Mouse (Mus musculus): ENCODE data around the gene Acpp. TPM values are rescaled to one million over a fixed set of nuclear protein-coding genes. Genes with fewer than 3 reads are reported as not detected.
A peak's percentile ranks its signal among the peaks of the same experiment; 100 is the strongest.

The Acpp gene
- polyA plus RNA-seq, 1 experiment from 2014 or later = 9.8 TPM

- no peak overlapping the region for H3K4me3 ChIP-seq (ENCODE audit: low read depth, low read length)
- no peak overlapping the region for H3K27ac ChIP-seq (replicated peaks)
- no peaks in the 10 kb centered on the region for H3K9me3 ChIP-seq (ENCODE audit: control insufficient read depth, low read length)
- WGBS = 70% methylated on average over 17 of the region's 17 CpGs
- no peaks in the 10 kb centered on the region for H3K36me3 ChIP-seq (ENCODE audit: control insufficient read depth, insufficient read depth, low read length)
- H3K27me3 ChIP-seq (ENCODE audit: control insufficient read depth, insufficient read depth, low read length) = no peaks in the 10 kb centered on the region
- H3K4me2 ChIP-seq (replicated peaks; ENCODE audit: low read depth) = no peak overlapping the region
- no peaks in the 10 kb centered on the region for H3K4me1 ChIP-seq (replicated peaks; ENCODE audit: control insufficient read depth, insufficient read depth)
- ATAC-seq (ENCODE audit: low FRiP score, low TSS enrichment) (no peak), DNase-seq (ENCODE audit: low spot score) (no peak)
- H3K9ac ChIP-seq (ENCODE audit: low read length) = no peak overlapping the region
- TF ChIP-seq EP300 (optimal IDR thresholded peaks at IDR 0.05) (no peak), CTCF (IDR thresholded peaks at IDR 0.05; ENCODE audit: low read depth) (no peak)
These were observed 62.3 kb downstream of the Acpp start for GRCm38 (mm10) chr9:104275084-104275785.

GRCm38 (mm10) chr9:104272057-104272456, 65.5 kb downstream of the Acpp start:
- DNase-seq (ENCODE audit: low spot score) (no peak), ATAC-seq (ENCODE audit: low FRiP score, low TSS enrichment) (no peak)
- Histone ChIP-seq H3K4me3 (ENCODE audit: low read depth, low read length) (no peak overlapping the region), H3K36me3 (ENCODE audit: control insufficient read depth, insufficient read depth, low read length) (no peaks in the 10 kb centered on the region), H3K27ac (replicated peaks) (no peak overlapping the region), H3K9ac (ENCODE audit: low read length) (no peak overlapping the region), H3K9me3 (ENCODE audit: control insufficient read depth, low read length) (no peaks in the 10 kb centered on the region), H3K4me1 (replicated peaks; ENCODE audit: control insufficient read depth, insufficient read depth) (no peaks in the 10 kb centered on the region), H3K27me3 (ENCODE audit: control insufficient read depth, insufficient read depth, low read length) (no peaks in the 10 kb centered on the region), H3K4me2 (replicated peaks; ENCODE audit: low read depth) (no peak overlapping the region)
- TF ChIP-seq EP300 (optimal IDR thresholded peaks at IDR 0.05) (no peak), CTCF (IDR thresholded peaks at IDR 0.05; ENCODE audit: low read depth) (no peak)
- 67% methylated on average over 4 of the region's 4 CpGs for WGBS

- ATAC-seq (ENCODE audit: low FRiP score, low TSS enrichment) (no peak), DNase-seq (ENCODE audit: low spot score) (no peak)
- no peak overlapping the region for H3K27ac ChIP-seq (replicated peaks)
- no peaks in the 10 kb centered on the region for H3K9me3 ChIP-seq (ENCODE audit: control insufficient read depth, low read length)
- H3K4me2 ChIP-seq (replicated peaks; ENCODE audit: low read depth) = no peak overlapping the region
- no peaks in the 10 kb centered on the region for H3K27me3 ChIP-seq (ENCODE audit: control insufficient read depth, insufficient read depth, low read length)
- H3K4me1 ChIP-seq (replicated peaks; ENCODE audit: control insufficient read depth, insufficient read depth) = no peaks in the 10 kb centered on the region
- no peaks in the 10 kb centered on the region for H3K36me3 ChIP-seq (ENCODE audit: control insufficient read depth, insufficient read depth, low read length)
- WGBS = 56% methylated on average over 4 of the region's 4 CpGs
- H3K4me3 ChIP-seq (ENCODE audit: low read depth, low read length) = no peak overlapping the region
- no peak overlapping the region for H3K9ac ChIP-seq (ENCODE audit: low read length)
- TF ChIP-seq CTCF (IDR thresholded peaks at IDR 0.05; ENCODE audit: low read depth) (no peak), EP300 (optimal IDR thresholded peaks at IDR 0.05) (no peak)
These were observed 65.9 kb downstream of the Acpp start for GRCm38 (mm10) chr9:104271642-104272041.

DNA sequence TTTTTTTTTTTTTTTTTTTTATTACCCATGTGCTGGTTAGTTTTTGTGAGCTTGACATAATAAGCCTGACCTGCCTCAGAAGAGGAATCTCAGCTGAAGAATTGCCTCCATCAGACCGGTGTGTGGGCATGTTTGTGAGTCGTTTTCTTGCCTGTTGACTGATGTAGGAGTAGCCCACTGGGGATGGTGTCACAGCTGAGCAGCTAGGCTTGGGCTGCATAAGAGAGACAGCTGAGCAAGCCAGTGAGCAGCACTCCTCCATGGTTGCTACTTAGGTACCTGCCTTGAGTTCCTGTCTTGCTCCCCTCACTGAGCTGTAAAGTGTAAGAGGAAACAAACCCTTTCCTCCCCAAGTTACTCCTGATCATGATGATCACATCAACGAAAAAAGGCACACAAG, 67.6 kb downstream of the Acpp start:
- WGBS = 66% methylated on average over 3 of the region's 3 CpGs
- no peaks in the 10 kb centered on the region for H3K4me1 ChIP-seq (replicated peaks; ENCODE audit: control insufficient read depth, insufficient read depth)
- no peak overlapping the region for H3K4me2 ChIP-seq (replicated peaks; ENCODE audit: low read depth)
- H3K9ac ChIP-seq (ENCODE audit: low read length) = no peak overlapping the region
- H3K4me3 ChIP-seq (ENCODE audit: low read depth, low read length) = no peak overlapping the region
- H3K9me3 ChIP-seq (ENCODE audit: control insufficient read depth, low read length) = no peaks in the 10 kb centered on the region
- DNase-seq (ENCODE audit: low spot score) = no peak
- no peak overlapping the region for H3K27ac ChIP-seq (replicated peaks)
- no peak for ATAC-seq (ENCODE audit: low FRiP score, low TSS enrichment)
- no peaks in the 10 kb centered on the region for H3K36me3 ChIP-seq (ENCODE audit: control insufficient read depth, insufficient read depth, low read length)
- H3K27me3 ChIP-seq (ENCODE audit: control insufficient read depth, insufficient read depth, low read length) = no peaks in the 10 kb centered on the region
- TF ChIP-seq EP300 (optimal IDR thresholded peaks at IDR 0.05) = no peak
- TF ChIP-seq CTCF (IDR thresholded peaks at IDR 0.05; ENCODE audit: low read depth) = no peak

DNA sequence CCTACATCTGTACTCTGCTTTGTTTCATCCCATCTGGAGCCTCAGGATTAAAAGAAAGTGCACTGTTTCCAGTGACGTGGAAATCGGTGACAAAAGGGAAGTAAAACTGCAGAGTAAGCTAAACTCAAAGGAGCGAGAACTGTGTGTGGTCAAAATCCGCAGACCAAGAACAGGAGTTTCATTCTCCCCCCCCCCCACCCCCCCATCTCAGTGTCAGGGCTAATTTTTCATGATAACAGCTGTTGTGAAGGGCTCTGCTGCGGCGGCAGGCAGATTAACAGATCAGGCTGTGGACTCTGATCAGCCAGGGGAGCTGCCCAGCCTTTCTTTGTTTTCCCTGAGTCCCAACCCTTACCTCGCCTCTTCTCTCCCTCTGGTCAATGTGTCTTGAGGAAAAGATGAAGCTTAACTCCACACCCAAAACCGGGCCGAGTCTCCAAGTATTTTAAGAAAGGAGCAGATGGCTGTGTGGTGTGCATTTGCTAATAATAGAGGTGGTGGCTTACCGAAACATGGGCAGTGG, 68.1 kb downstream of the Acpp start:
- WGBS = 17% methylated on average over 10 of the region's 10 CpGs
- H3K27ac ChIP-seq (replicated peaks) = peak overlapping the region; percentile 24; the same call in 1 of the 2 replicates
- H3K27me3 ChIP-seq (ENCODE audit: control insufficient read depth, insufficient read depth, low read length) = no peaks in the 10 kb centered on the region
- peak; percentile 48 for DNase-seq (ENCODE audit: low spot score)
- peak overlapping the region; percentile 31; the same call in 1 of the 2 replicates for H3K4me2 ChIP-seq (replicated peaks; ENCODE audit: low read depth)
- H3K4me1 ChIP-seq (replicated peaks; ENCODE audit: control insufficient read depth, insufficient read depth) = no peaks in the 10 kb centered on the region
- no peaks in the 10 kb centered on the region for H3K9me3 ChIP-seq (ENCODE audit: control insufficient read depth, low read length)
- H3K9ac ChIP-seq (ENCODE audit: low read length) = no peak overlapping the region
- H3K36me3 ChIP-seq (ENCODE audit: control insufficient read depth, insufficient read depth, low read length) = no peaks in the 10 kb centered on the region
- no peak overlapping the region for H3K4me3 ChIP-seq (ENCODE audit: low read depth, low read length)
- peak; percentile 80 for ATAC-seq (ENCODE audit: low FRiP score, low TSS enrichment)
- TF ChIP-seq CTCF (IDR thresholded peaks at IDR 0.05; ENCODE audit: low read depth) (no peak), EP300 (optimal IDR thresholded peaks at IDR 0.05) (no peak)

DNA sequence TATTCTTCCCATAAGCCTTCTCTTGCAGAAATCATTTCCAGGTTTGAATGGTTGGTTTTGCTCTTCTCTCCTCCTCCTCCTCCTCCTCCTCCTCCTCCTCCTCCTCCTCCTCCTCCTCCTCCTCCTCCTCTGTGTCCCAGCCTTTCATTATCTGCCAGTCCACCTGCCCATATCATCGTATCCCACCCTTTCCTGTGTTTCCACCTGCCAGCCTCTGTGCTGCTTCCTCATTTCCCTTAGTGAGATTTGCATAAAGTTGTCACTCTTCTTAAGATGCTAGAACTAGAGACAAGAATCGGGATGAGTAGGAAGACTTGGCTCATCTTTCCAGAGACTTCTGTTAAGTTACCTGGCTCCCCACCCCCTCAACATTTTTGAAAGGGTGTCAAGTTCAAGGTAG, 73.0 kb downstream of the Acpp start:
- WGBS = 87% methylated on average over 2 of the region's 2 CpGs
- no peak overlapping the region for H3K9ac ChIP-seq (ENCODE audit: low read length)
- H3K9me3 ChIP-seq (ENCODE audit: control insufficient read depth, low read length) = no peaks in the 10 kb centered on the region
- no peak for ATAC-seq (ENCODE audit: low FRiP score, low TSS enrichment)
- no peaks in the 10 kb centered on the region for H3K27me3 ChIP-seq (ENCODE audit: control insufficient read depth, insufficient read depth, low read length)
- DNase-seq (ENCODE audit: low spot score) = no peak
- H3K27ac ChIP-seq (replicated peaks) = no peak overlapping the region
- no peaks in the 10 kb centered on the region for H3K4me1 ChIP-seq (replicated peaks; ENCODE audit: control insufficient read depth, insufficient read depth)
- H3K4me2 ChIP-seq (replicated peaks; ENCODE audit: low read depth) = no peak overlapping the region
- H3K36me3 ChIP-seq (ENCODE audit: control insufficient read depth, insufficient read depth, low read length) = no peaks in the 10 kb centered on the region
- no peak for TF ChIP-seq CTCF (IDR thresholded peaks at IDR 0.05; ENCODE audit: low read depth)
- TF ChIP-seq EP300 (optimal IDR thresholded peaks at IDR 0.05) = no peak
- no peak overlapping the region for H3K4me3 ChIP-seq (ENCODE audit: low read depth, low read length)
